Mouse (Mus musculus) heart, adult 2 months (tissue): Measurements from ENCODE around the gene Odf3b.

Source experiments
- EP300 ChIP-seq: fragments of 200-500 bp; IDR thresholded peaks from 2 replicates; pipeline ENCODE4 v1.6.1; 2011; ENCODE audit warnings: low read depth, low read length, control low read depth; ENCODE audit not compliant: insufficient read depth
- POLR2A ChIP-seq: fragments of 200-500 bp; IDR thresholded peaks from 2 replicates; pipeline ENCODE4 v1.6.1; 2011; ENCODE audit warnings: mild to moderate bottlenecking, low read depth, low read length, control low read depth; ENCODE audit not compliant: insufficient read depth

DNA sequence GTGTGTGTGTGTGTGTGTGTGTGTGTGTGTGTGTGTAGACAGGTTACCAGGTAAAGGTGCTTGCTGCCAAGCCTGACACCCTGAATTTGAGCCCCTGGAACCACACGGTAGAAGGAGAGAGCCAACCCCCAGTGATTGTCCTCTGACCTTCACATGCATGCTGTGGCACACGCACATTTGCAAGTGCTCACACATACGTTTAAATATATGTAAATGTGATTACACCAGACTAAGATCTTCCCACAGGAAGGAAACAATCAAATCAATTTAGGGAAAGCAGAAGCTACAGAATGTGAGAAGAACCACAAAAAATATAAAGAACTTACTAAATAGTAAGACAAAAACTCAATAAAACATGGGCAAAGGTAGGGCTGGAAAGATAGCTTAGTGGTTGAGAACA lies 38.9 kb downstream of the Odf3b start:
- TF ChIP-seq POLR2A, result no peak
- TF ChIP-seq EP300, result no peak
